Mouse (Mus musculus) thymus, adult 2 months (tissue): Measurements from ENCODE around the gene Zfyve27. TPM values are rescaled to one million over a fixed set of nuclear protein-coding genes. Genes with fewer than 3 reads are reported as not detected.

ENCODE experiments used
- DNase-seq: peaks from one replicate; pipeline ENCODE4 v3.0.0; 2021
- H3K27ac ChIP-seq: fragments of 200-500 bp; 2 replicates; pipeline ENCODE4 v1.5.1; 2012; ENCODE audit warnings: low read length, control low read depth; ENCODE audit not compliant: control insufficient read depth, insufficient read depth
- H3K27me3 ChIP-seq: fragments of 200-500 bp; 2 replicates; pipeline ENCODE4 v1.6.1; 2012; ENCODE audit warnings: mild to moderate bottlenecking, low read length, moderate library complexity, mixed read lengths; ENCODE audit not compliant: control insufficient read depth, insufficient read depth
- H3K36me3 ChIP-seq: fragments of 200-500 bp; 2 replicates; pipeline ENCODE4 v1.6.1; 2012; ENCODE audit warnings: mild to moderate bottlenecking, low read length, moderate library complexity; ENCODE audit not compliant: control insufficient read depth, insufficient read depth
- H3K4me1 ChIP-seq: fragments of 200-500 bp; replicated peaks from 2 replicates; pipeline ENCODE4 v1.6.1; 2012; ENCODE audit warnings: low read length; ENCODE audit not compliant: control insufficient read depth, insufficient read depth
- H3K4me3 ChIP-seq: fragments of 200-500 bp; 2 replicates; pipeline ENCODE4 v1.5.1; 2012; ENCODE audit warnings: mild to moderate bottlenecking, low read length, control low read depth, moderate library complexity; ENCODE audit not compliant: control insufficient read depth, insufficient read depth
- CTCF ChIP-seq: fragments of 200-500 bp; IDR thresholded peaks from 2 replicates; pipeline ENCODE4 v1.5.1; 2012; ENCODE audit warnings: mild to moderate bottlenecking, control low read depth, low read length, moderate library complexity, borderline replicate concordance; ENCODE audit not compliant: control insufficient read depth, poor library complexity, insufficient read depth; ENCODE audit errors: extremely low read depth
- POLR2A ChIP-seq: fragments of 200-500 bp; IDR thresholded peaks from 2 replicates; pipeline ENCODE4 v1.6.1; 2012; ENCODE audit warnings: mild to moderate bottlenecking, low read length, control low read depth, moderate library complexity; ENCODE audit not compliant: control insufficient read depth, poor library complexity, insufficient read depth; ENCODE audit errors: extremely low read depth
- WGBS: fragments of 180-500 bp; shearing (Covaris S2); methylation state at CpG from one replicate; pipeline ENCODE4 v1.1.7; 2018; 5-methylcytosine and 5-hydroxymethylcytosine counted together
- polyA plus RNA-seq: library from polyadenylated mRNA; depleted of rRNA; stranded (reverse); fragments of >200 nt; gene quantifications from 2 replicates; pipeline ENCODE4 v1.2.3, GENCODE M21; 2012

The Zfyve27 gene
- polyA plus RNA-seq, 1 experiment, result 96.4 TPM

DNA sequence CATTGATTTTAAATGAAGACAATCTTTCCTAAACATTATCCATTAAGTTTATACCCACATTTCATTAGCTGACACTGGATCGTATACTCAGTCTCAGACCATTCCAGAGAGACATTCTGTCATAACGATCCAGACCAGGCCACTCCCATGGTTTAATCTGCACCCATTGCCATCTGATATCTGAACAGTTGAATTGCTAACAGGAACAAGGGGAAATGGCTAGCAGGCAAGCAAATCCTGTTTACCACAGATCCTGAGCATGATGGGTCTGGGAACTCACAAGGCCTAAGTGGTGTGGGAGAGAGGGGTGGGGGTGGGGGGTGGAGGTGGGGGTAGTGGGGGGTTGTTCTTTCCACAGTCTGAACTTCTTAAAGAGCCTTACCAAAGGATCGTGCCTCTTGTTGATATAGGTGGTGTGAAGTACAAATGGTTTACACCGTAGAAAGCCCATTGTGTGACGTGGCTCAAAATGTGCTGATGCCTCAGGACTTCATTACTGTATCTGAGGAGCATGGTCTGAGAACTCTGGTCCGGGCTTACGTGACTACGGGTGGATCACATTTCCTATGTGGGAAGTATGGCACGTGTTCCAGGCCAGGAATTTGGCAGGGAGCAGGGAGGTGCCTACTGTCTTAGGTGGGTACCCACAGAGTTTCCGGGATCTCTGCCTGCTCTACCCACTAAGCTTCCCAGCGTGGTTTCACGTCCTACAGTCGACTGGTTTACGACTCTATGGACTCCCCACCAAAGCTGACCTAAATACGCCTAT is 25.1 kb upstream of the Zfyve27 start:
- no peak for DNase-seq
- Histone ChIP-seq H3K27me3 (no peaks in the 10 kb centered on the region), H3K27ac (no peak overlapping the region), H3K36me3 (no peaks in the 10 kb centered on the region), H3K4me3 (no peak overlapping the region), H3K4me1 (no peaks in the 10 kb centered on the region)
- TF ChIP-seq POLR2A (no peak), CTCF (no peak)
- WGBS, result 90% methylated on average over 15 of the region's 15 CpGs

GRCm38 (mm10) chr19:42139724-42140517 is 23.8 kb upstream of the Zfyve27 start:
- no peak overlapping the region for H3K27ac ChIP-seq
- H3K27me3 ChIP-seq, result no peaks in the 10 kb centered on the region
- H3K4me1 ChIP-seq, result no peaks in the 10 kb centered on the region
- DNase-seq, result no peak
- no peaks in the 10 kb centered on the region for H3K36me3 ChIP-seq
- WGBS, result 87% methylated on average over 5 of the region's 5 CpGs
- no peak for TF ChIP-seq POLR2A
- no peak for TF ChIP-seq CTCF
- no peak overlapping the region for H3K4me3 ChIP-seq

GRCm38 (mm10) chr19:42141998-42142397 is 21.8 kb upstream of the Zfyve27 start:
- Histone ChIP-seq H3K4me3 (no peak overlapping the region), H3K36me3 (no peaks in the 10 kb centered on the region), H3K27ac (no peak overlapping the region), H3K4me1 (peaks cover 5% of the 10 kb centered on the region), H3K27me3 (no peaks in the 10 kb centered on the region; the same call in 1 of the 2 replicates)
- TF ChIP-seq CTCF (no peak), POLR2A (no peak)
- WGBS, result 96% methylated on average over 3 of the region's 3 CpGs
- no peak for DNase-seq

DNA sequence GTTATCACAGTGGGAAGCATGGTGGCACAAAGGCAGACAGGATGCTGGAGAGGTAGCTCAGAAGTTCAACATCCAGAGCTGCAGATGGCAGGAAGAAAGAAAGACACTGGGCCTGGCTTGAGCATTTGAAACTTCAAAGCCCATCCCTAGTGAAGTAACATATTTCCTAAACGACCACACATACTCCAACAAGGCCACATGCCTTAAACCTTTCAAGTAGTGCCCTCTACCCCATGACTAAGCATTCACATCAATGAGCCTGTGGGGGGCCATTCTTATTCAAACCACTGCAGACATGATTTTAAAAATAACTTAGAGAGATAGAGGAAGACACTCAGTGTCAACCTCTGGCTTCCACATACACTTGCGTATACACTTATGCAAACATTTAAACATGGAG is 21.0 kb upstream of the Zfyve27 start:
- 71% methylated on average over 2 of the region's 2 CpGs for WGBS
- Histone ChIP-seq H3K27me3 (no peaks in the 10 kb centered on the region; the same call in 1 of the 2 replicates), H3K36me3 (no peaks in the 10 kb centered on the region), H3K4me1 (peaks cover 7% of the 10 kb centered on the region), H3K4me3 (no peak overlapping the region), H3K27ac (no peak overlapping the region)
- TF ChIP-seq POLR2A (no peak), CTCF (no peak)
- DNase-seq, result no peak

DNA sequence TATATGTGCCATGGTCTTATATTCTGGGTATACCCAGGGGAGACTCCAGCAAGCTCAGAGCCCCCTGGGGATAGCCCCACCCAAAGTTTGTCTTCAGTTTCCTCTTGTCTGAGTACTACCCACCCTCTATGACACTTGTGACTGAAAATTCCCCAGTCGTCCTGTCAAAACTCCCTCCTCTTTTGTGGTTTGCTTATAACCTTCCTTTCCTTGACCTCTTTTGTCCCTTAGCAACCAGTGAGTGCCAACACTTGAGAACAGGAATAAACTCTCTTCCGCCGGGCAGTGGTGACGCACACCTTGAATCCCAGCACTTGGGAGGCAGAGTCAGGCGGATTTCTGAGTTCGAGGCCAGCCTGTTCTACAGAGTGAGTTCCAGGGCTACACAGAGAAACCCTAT is 19.7 kb upstream of the Zfyve27 start:
- no peak overlapping the region for H3K4me3 ChIP-seq
- H3K27me3 ChIP-seq, result no peaks in the 10 kb centered on the region; the same call in 1 of the 2 replicates

GRCm38 (mm10) chr19:42144541-42145167 is 19.1 kb upstream of the Zfyve27 start:
- peaks cover 16% of the 10 kb centered on the region for H3K4me1 ChIP-seq
- 36% methylated on average over 8 of the region's 8 CpGs for WGBS
- TF ChIP-seq POLR2A (no peak), CTCF (no peak)
- no peaks in the 10 kb centered on the region; the same call in 1 of the 2 replicates for H3K27me3 ChIP-seq
- H3K27ac ChIP-seq, result no peak overlapping the region
- H3K36me3 ChIP-seq, result no peaks in the 10 kb centered on the region
- peak; percentile 73 for DNase-seq
- H3K4me3 ChIP-seq, result no peak overlapping the region

More for the DNA sequence above, 19.7 kb upstream of the Zfyve27 start:
- no peak for TF ChIP-seq POLR2A
- no peak for TF ChIP-seq CTCF
- no peak overlapping the region for H3K27ac ChIP-seq
- no peak for DNase-seq
- no peaks in the 10 kb centered on the region for H3K36me3 ChIP-seq
- whole genome bisulfite sequencing, result 55% methylated on average over 6 of the region's 6 CpGs
- peaks cover 16% of the 10 kb centered on the region for H3K4me1 ChIP-seq
